Mouse (Mus musculus) ES-Bruce4 (cell line): ENCODE measurements around the gene Gipr. TPM values are rescaled to one million over a fixed set of nuclear protein-coding genes. Genes with fewer than 3 reads are reported as not detected.
A peak's percentile ranks its signal among the peaks of the same experiment; 100 is the strongest.

ENCODE experiments used
- H3K27ac ChIP-seq: 2 replicates; pipeline ENCODE4 v1.5.1; 2012; ENCODE audit warnings: low read length, inconsistent platforms; ENCODE audit not compliant: insufficient read depth
- H3K27me3 ChIP-seq: 2 replicates; pipeline ENCODE4 v1.6.1; 2012; ENCODE audit warnings: mild to moderate bottlenecking, low read length, inconsistent platforms; ENCODE audit not compliant: control insufficient read depth, poor library complexity, insufficient read depth, severe bottlenecking
- H3K36me3 ChIP-seq: 2 replicates; pipeline ENCODE4 v1.6.1; 2012; ENCODE audit warnings: inconsistent platforms, mild to moderate bottlenecking, low read length, moderate library complexity; ENCODE audit not compliant: control insufficient read depth, poor library complexity, insufficient read depth, severe bottlenecking
- H3K4me1 ChIP-seq: one replicate; pipeline ENCODE4 v1.8.1; 2011; ENCODE audit warnings: low read length; ENCODE audit not compliant: control insufficient read depth, insufficient read depth
- H3K4me3 ChIP-seq: 2 replicates; pipeline ENCODE4 v1.5.1; 2011; ENCODE audit warnings: low read depth, mild to moderate bottlenecking, low read length
- H3K9ac ChIP-seq: 2 replicates; pipeline ENCODE4 v1.6.1; 2012; ENCODE audit warnings: low read depth, mild to moderate bottlenecking, inconsistent platforms; ENCODE audit not compliant: poor library complexity, severe bottlenecking
- H3K9me3 ChIP-seq: replicated peaks from 2 replicates; pipeline ENCODE4 v1.6.1; 2012; ENCODE audit warnings: mild to moderate bottlenecking, low read length, inconsistent platforms; ENCODE audit not compliant: control insufficient read depth, poor library complexity, insufficient read depth, severe bottlenecking
- CTCF ChIP-seq: IDR thresholded peaks from one replicate; pipeline ENCODE4 v1.8.1; 2011; ENCODE audit warnings: low read depth, low read length
- EP300 ChIP-seq: IDR thresholded peaks from 2 replicates; pipeline ENCODE4 v1.6.1; 2011; ENCODE audit warnings: low read depth, low read length; ENCODE audit not compliant: insufficient read depth
- POLR2A ChIP-seq: IDR thresholded peaks from one replicate; pipeline ENCODE4 v1.8.1; 2011; ENCODE audit warnings: low read length; ENCODE audit not compliant: insufficient read depth
- polyA plus RNA-seq: library from polyadenylated mRNA; stranded (reverse); fragments of >200 nt; gene quantifications from 2 replicates; pipeline ENCODE4 v1.2.4, GENCODE M21; 2011; ENCODE audit warnings: low read depth; ENCODE audit not compliant: missing spikeins, insufficient read depth, insufficient read length

The Gipr gene
- polyA plus RNA-seq, 1 experiment, result 1.9 TPM

DNA sequence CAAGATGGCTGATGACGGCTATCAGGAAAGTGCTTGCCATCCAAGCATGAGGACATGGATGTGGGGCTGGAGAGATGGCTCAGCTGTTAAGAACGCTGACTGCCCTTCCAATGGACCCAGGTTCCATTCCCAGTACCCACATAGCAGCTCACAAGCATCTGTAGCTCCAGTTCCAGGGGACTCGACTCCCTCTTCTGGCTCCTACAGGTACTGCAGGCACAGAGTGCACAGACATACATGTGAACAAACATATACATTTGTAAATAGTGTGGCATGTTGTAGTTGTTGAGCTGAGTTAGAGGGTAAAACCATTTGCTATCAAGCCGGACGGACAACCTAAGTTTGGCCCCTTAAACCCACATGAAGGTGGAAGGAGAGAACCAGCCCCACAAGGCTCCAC, 44.1 kb upstream of the Gipr start:
- TF ChIP-seq EP300 (no peak), CTCF (peak; percentile 47)
- no peaks in the 10 kb centered on the region for H3K9me3 ChIP-seq
- no peak overlapping the region for H3K27ac ChIP-seq
- no peaks in the 10 kb centered on the region for H3K36me3 ChIP-seq
- no peak overlapping the region for H3K4me3 ChIP-seq
- H3K4me1 ChIP-seq, result peaks cover 2% of the 10 kb centered on the region
- no peak overlapping the region for H3K9ac ChIP-seq
- no peaks in the 10 kb centered on the region for H3K27me3 ChIP-seq

DNA sequence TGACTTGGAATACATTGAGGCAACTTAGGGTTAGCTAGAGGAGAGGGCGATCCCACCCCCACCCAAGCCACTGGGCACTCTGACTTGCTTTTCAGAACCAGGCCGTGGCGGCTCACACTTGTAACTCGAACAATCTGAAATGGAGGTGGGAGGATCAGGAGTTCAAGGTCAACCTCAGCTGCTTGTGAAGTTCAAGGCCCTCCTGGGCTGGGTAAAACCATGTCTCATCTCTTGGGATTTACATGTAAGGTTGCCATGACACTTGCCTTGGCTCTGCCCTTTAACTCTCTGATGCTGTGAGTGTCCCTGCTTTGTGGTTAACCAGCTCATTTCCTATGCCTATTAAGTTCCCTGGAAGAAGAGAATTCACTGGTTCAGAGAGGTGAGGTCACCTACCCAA, 43.6 kb upstream of the Gipr start:
- Histone ChIP-seq H3K9me3 (no peaks in the 10 kb centered on the region), H3K4me1 (peaks cover 2% of the 10 kb centered on the region), H3K27ac (no peak overlapping the region), H3K36me3 (no peaks in the 10 kb centered on the region), H3K27me3 (no peaks in the 10 kb centered on the region), H3K9ac (no peak overlapping the region), H3K4me3 (no peak overlapping the region)
- TF ChIP-seq EP300 (no peak), POLR2A (no peak), CTCF (no peak)

DNA sequence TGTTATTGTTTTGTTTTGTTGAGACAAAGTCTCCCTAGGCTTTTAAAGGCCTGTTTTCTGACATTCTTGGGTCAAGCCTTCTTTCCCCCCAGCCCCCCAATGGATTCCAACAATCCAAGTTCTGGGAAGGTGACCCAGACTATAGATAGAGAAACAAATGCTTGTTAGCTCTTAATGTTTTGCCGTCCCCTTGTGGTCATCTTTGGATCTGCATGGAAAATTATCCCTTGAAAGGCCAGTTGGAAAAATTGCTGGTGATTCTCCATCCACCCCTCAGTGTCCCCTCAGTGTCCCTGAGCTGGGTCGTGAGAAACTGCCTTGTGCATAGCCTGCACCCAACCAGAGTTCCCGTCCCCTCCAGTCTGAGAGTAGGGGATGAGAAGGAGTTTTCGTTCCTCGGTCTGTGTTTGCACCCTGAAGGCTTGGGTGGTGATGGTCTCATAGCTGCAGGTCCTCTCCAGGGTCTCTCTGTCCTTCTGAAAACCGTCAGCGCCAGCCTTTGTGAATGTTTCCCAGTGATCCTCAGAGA, 43.1 kb upstream of the Gipr start:
- Histone ChIP-seq H3K4me1 (peaks cover 2% of the 10 kb centered on the region), H3K4me3 (no peak overlapping the region), H3K27ac (no peak overlapping the region), H3K27me3 (no peaks in the 10 kb centered on the region), H3K36me3 (no peaks in the 10 kb centered on the region), H3K9me3 (no peaks in the 10 kb centered on the region), H3K9ac (no peak overlapping the region; the same call in 1 of the 2 replicates)
- TF ChIP-seq CTCF (peak; percentile 12), POLR2A (no peak)

DNA sequence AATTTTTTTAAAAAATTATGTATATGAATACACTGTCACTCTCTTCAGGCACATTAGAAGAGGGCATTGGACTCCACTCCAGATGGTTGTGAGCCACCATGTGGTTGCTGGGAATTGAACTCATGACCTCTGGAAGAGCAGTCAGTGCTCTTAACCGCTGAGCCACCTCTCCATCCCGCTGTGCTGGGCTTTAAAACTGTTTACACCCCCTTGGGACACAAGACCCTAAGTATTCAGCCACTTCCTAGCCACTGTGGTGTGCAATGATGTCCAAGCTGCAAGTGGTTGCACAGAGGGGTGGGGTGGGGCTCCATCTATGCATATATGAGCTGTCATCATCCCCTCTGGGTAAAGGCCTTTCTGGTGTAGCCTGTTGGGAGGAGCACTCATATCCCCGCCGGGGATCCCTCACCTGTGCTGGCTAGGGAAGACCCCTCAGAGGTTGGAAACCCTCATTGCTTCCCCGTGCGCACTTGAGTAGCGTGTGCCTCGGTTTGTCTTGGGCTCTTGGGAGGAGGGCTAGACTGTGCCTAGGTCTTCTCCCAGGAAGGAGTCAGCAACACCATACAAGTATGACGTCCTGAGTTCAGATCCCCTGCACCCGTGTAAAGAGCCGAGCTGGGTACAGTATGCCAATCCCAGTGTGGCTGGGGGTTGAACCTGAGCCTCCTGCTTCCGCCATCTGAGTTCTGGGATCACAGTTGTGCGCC, 42.4 kb upstream of the Gipr start:
- H3K9me3 ChIP-seq, result no peaks in the 10 kb centered on the region
- H3K36me3 ChIP-seq, result no peaks in the 10 kb centered on the region
- TF ChIP-seq CTCF (no peak), EP300 (no peak)
- peak overlapping the region; percentile 35 for H3K4me3 ChIP-seq
- no peak overlapping the region; the same call in 1 of the 2 replicates for H3K9ac ChIP-seq
- H3K27ac ChIP-seq, result no peak overlapping the region
- no peaks in the 10 kb centered on the region for H3K27me3 ChIP-seq
- H3K4me1 ChIP-seq, result peaks cover 2% of the 10 kb centered on the region

DNA sequence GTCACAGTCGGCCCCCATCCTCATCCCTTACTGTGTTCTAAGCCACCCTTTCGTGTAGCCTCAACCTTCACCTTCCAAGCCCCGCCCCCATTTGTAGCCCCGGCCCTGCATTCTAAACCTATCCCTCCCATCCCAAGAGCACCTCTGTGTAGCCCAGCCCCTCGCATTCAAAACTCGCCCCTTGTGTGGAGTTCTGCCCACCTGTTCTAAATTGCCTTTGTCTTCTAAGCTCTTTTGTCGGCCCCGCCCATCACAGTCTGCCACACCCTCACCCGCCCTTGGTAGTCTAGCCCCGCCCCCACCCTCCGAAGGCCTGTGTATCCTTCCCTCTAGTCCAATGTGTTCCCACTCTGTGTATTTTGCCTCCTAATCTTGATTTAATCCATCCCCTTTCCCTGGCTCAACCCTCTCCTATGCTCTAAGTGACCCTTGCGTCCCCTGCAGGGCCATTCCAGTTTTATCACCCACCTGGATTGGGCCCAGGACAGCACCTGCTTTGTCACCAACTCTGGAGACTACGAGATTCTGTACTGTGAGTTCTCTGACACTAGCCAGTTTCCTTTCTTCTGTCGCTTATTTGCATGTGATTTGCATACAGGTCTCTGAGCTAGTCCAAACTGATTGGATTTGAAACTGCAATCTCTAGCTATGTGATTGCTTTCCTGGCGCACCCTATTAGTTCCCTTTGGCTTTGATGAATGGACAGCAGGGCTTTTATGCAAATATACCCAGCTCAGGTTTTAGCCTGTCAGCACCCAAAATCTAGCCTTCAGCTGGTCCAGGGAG, 36.3 kb upstream of the Gipr start:
- peaks cover 5% of the 10 kb centered on the region for H3K4me1 ChIP-seq
- no peaks in the 10 kb centered on the region for H3K9me3 ChIP-seq
- peak overlapping the region; percentile 88 for H3K27ac ChIP-seq
- peak overlapping the region; percentile 22 for H3K4me3 ChIP-seq
- H3K36me3 ChIP-seq, result no peaks in the 10 kb centered on the region
- H3K9ac ChIP-seq, result peak overlapping the region; percentile 15; the same call in 1 of the 2 replicates
- no peak for TF ChIP-seq POLR2A
- no peak for TF ChIP-seq EP300
- TF ChIP-seq CTCF, result no peak
- H3K27me3 ChIP-seq, result no peaks in the 10 kb centered on the region

DNA sequence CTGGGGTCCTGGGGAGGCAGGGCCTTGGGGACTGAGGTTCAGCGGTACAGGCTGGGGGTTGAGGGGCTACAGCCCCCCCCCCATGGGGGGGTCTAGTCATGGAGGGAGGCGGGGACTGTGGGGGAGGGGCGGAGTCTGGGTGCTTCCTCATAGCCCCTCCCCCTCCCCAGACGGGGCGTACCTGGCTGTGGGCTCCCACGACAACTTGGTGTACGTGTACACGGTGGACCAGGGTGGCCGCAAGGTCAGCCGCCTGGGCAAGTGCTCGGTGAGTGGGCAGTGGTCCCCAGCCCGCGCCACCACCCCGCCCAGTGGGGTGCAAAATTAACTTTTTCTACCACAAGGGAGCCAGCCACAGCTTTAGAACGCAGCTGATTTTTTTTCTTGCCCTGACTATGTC, 35.7 kb upstream of the Gipr start:
- H3K27ac ChIP-seq, result peak overlapping the region; percentile 32
- H3K4me1 ChIP-seq, result peaks cover 5% of the 10 kb centered on the region
- H3K9ac ChIP-seq, result peak overlapping the region; percentile 15; the same call in 1 of the 2 replicates
- no peaks in the 10 kb centered on the region for H3K36me3 ChIP-seq
- no peaks in the 10 kb centered on the region for H3K27me3 ChIP-seq
- TF ChIP-seq CTCF (no peak), POLR2A (no peak), EP300 (no peak)
- peak overlapping the region; percentile 22 for H3K4me3 ChIP-seq
- no peaks in the 10 kb centered on the region for H3K9me3 ChIP-seq
